Mouse (Mus musculus) left cerebral cortex, adult 8-10 months (tissue): Measurements from ENCODE around the gene Ptk6. TPM values are rescaled to one million over a fixed set of nuclear protein-coding genes. Genes with fewer than 3 reads are reported as not detected.
"Not testable (repeated sequence)": the region's sequence is repeated elsewhere in the genome, so short reads cannot be mapped to it uniquely, and the experiment has no call there.

ENCODE experiments used
- DNase-seq, 2 experiments: peaks; one replicate each; pipeline ENCODE4 v3.0.0; 2022; ENCODE audit warnings: low spot score in 2 of 2
- total RNA-seq, 4 experiments: library from RNA; stranded (reverse); gene quantifications; 2 replicates each; pipeline ENCODE4 v1.2.4; 2022

The Ptk6 gene
- total RNA-seq, 4 experiments from 2014 or later = not detected

DNA sequence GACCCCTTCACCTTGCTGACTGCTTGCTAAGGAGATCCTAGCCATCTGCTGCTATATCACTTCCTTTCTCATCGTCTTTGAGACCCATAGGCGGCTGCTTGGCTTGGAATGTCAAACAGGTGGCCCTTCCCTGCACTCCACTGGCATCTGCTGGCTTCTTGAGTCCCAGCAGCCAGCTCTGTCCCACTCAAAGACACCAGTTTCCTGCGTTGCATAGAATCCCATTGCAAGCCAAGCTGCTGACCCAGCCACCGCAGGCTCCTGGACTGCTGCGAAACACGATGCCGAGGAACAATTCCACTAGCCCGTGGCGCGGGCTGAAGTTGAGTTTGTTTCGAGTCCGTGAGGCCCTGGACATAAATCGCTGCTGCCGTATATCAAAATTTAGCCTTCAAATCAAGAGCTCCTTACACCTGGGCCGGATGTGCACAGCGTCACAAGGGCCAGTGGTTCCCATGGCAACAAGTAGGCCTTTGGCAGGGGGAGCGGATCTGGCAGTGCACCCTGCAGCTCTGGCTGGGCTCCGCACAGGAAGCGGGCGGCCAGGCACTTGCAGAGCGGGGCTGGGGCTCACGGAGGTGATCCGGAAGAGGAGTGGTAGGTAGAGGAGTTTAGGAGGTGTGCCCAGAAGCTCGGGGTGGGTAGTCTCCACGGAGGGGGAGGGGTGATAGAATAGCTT is 17.1 kb upstream of the Ptk6 start, which contains the start of gene Fndc11:
TSS of gene Fndc11 (plus strand) at position 476 of the 679 bp plus-strand sequence.
- peak; percentile 13 to 39 for DNase-seq

DNA sequence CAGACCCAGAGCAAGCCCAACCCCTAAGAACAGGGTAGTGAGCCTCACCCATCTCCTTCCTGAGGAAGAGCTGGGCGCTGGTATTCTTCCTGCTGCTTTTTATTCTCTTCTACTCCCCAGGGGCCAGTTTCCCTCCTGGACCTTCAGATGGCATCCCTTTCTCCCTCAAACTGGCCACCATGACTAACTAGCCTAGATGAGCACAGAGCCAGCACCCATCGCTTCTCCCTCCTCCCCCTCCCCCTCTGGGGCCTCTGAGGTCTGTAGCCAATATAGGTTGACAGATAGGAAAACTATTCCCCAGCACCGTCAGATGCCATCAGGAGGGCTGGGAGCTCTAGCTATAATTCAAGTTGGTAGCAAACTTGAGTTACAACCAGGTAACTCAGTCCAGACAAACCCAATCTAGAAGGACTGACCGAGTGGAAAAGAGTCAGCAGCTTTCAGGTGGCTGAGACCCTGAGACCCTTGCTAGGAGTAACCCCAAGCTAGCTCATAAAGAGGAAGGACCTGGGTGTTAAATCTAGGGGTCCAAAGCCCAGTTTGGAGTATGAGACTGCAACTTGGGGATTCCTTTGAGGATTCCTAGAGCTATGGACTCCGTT is 16.4 kb upstream of the Ptk6 start:
- no peak for DNase-seq

DNA sequence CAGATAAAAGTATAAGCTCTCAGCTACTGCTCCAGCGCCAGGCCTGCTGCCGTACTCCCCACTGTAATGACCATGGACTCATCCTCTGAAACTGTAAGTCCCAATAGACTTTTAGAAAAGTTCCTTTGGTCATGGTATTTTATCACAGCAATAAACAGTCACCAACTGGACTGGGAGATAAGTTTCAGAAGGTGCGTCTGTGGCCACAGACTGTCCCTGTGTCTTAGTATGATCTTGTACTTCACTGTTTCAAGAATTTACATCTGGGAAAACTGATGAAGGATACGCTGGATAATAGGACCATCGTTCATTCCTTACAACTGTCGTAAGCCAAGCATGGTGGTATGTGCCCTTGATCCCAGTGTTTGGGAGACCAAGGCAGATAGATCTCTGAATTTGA is 13.4 kb upstream of the Ptk6 start:
- no peak for DNase-seq

DNA sequence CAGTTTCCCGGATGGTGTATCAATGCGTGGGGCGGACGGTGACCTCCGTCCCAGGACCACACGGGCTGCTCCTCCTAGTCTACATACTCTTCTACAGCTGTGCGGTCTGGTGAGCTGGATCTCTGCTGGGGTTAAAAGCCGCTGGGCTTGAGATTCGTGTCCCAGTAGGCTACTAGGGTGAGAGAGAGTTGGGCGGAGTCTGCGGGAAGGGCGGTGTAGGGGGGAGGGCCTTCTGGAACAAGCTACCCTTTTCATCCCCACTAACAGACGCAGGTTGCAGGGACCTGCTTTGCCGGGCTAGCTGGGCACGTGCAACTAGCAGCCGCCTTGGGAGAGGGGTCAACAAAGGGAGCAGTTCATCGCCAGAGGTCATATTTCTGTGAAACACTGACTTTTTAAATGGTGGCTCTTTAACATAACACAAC is 10.4 kb upstream of the Ptk6 start, which contains the start of gene Srms:
TSS of gene Srms (minus strand) at position 165 of the 425 bp plus-strand sequence.
- no peak for DNase-seq

DNA sequence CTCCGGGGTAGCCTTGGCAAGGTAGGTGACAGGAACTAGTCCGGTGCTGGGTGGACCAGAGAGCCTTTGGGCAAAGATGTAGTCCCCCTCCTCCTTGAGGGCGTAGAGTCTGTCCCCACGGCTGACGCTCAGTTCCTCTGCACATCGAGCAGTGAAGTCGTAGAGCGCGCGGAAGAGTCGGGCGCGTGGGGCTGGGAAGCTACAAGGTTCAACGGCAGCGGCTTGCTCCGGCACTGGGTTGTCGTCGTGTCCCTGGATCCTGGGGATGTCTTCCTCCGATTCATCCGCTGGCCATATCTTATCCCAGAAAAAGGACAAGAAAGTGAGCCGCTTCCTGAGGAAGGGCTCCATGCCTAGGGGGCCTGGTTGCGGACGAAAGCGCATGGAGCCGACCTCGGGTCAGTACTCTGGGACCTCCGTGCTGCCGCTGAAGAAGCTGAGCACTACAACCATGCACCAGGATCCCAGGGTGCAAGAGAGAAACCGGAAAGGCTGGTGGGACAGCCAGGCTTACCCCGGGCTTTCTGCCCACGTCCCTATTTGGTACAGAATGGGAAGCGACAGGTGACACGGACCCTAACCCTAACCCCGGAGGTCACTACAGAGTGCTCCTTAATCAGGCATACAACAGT is 9.9 kb upstream of the Ptk6 start:
- DNase-seq = no peak

DNA sequence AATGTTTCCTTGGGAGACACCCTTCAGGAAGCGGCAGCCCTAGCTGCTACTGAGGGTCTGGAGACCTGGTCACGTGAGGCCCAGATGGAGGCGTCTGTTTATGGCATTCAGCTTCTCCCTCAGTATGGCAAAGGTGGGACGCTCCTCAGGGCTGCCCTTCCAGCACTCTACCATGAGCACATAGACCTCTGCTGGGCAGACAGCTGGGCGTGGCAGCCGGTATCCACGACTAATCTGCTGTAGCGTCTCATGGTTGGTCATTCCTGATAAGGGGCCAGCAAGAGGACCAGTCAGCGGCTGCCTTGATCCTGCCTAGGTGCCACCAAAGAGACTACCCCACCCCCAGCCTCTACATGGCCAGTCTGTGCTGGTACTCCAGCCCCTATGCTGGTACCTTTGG is 3.5 kb upstream of the Ptk6 start:
- no peak for DNase-seq

DNA sequence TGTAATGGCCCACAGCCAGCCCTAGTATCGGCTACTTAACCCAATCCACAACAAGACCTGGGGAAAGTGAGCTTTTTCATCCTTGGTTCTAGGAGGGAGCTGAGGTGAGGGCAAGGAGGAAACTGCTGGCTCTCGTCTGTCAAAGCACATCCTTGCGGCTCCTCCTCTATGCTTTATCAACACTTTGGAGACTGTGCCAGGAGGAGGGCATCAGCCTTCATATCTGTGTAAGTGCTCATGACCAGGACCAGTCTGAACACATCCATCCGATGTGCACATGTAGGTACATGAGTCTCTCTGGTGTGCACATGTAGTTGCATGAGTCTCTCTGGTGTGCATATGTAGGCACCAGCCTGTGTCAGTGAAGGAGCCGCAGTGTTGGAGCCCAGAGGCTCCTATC is 3.1 kb upstream of the Ptk6 start:
- no peak for DNase-seq

DNA sequence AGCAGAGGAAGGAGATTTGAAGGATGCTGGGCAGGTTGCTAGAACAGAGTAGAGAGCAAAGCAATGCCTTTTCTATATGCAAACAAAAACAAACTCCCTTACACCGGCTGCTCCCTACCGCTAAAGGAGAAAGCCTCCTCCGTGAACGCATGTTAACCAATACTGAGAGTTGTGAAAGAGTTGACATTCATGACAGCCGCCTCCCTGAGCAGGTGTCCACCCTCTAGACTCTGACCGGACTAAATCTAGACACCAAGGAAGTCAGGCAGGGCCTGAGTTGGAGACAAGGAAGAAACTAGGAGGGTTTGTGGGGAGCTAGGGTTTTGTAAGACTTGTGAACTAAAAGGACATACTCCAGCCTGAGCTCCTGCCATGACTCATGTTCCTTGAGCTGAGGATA is 297 bp upstream of the Ptk6 start:
- DNase-seq = no peak

DNA sequence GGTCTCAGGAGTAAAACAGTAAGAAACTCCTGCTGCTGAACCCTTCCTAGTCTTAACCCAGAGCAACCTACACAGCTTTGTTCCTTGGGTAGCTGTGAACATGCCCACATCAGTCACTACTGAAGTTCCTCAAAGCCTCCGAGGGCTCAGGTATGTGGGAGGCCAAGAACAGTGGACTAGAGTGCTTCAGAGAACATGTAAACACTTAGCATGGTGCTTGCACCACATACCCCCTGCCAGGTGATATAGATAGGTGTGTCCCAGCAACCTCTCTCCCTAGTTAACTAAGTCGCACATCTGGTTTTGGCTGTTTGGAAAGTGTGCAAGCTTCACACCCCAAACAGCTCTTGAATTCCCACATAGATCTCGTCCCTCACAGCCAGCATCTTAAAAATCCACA is 983 bp downstream of the Ptk6 start:
- no peak for DNase-seq

DNA sequence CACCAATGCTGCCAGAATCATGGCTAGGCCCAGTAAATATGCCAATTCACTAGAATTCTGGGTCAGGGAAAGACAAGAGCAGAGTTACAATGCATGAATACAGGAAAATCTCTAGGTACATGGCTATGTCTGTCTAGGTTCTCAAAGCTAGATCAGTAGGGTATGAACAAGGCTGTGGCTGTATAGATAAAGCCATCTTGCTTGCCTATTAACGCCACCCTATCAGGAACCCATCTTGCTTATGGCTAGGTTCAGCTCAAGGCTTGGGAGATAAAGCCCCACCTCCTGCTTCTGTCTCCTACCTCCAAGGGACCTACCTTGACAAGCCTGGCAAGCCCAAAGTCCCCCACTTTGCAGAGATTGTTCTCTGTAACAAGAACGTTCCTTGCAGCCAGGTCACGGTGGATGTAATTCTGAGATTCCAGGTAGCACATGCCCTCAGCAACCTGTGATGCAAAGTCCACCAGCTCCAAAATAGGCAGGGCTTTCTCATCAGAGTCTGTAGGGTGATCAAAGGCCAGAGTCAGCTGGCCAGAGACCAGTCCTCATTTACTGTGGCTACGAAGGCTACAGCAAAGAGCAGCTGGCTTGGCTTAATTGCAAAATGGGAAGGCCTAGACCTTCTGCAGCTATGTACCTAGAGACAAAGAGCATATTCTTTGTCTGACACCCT is 5.8 kb downstream of the Ptk6 start:
- DNase-seq = no peak

DNA sequence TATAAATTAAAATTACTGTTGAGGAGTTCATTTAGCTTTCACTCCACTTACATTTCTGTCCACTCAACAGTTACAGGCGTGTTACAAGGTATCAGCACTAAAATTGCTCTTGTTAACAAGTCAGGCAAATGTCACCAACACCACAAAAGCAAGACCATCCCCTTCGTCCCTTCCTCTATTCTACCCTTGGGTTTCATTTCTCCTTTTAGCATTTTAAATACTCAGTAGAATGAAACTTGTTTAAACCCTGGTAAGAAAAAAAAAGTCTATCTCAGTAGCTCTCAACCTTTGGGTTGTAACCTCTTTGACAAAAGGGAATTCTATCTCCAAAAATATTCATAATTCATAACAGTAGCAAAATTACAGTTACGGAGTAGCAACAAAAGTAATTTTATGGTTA is 9.5 kb downstream of the Ptk6 start:
- DNase-seq = no peak

DNA sequence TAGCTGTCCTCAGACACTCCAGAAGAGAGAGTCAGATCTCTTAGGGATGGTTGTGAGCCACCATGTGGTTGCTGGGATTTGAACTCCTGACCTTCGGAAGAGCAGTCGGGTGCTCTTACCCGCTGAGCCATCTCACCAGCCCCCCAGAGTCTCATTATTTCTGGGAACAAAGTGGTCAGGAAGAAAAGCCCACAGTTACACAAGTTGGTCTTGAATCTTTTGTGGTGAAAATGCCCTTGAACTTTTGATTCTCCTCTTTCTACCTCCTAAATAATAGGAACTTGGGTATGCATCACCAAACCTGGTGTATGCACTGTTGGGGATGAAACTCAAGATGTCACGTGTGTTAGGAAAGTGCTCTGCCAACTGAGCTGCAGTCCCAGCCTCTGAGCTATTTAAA is 10.7 kb downstream of the Ptk6 start:
- no peak for DNase-seq

DNA sequence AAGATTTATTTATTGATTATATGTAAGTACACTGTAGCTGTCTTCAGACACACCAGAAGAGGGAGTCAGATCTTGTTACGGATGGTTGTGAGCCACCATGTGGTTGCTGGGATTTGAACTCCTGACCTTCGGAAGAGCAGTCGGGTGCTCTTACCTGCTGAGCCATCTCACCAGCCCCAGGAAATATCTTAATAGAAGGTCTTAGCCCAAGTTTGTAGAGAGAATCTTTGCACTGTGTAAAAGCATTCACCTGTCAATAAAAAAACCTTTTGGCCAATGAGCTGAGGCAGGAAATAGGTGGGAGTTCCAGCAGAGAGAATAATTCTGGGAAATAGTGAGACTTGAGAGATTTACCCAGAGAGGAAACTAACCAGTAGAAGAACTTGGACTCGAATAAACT is 11.2 kb downstream of the Ptk6 start:
- not testable (repeated sequence) for DNase-seq

DNA sequence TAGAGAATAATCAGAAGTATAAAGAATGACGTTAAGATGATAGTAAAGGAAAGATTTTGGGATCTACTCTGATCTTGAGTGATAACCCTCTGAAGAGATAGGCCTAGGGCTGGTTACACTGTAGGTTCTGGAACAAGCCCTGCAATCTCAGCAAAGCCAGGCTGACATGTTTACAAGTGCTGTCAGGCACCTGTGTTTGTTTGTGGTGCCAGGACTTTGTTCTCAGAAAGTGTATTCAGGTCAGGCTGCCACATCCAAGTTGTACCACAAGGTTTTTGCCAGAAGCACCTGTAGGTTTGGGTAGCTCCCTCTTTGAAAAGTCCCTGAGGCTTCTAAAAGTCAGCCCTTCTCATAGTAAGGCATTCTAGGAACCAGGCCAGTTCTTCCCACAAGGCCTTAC is 13.3 kb downstream of the Ptk6 start:
- DNase-seq = no peak

DNA sequence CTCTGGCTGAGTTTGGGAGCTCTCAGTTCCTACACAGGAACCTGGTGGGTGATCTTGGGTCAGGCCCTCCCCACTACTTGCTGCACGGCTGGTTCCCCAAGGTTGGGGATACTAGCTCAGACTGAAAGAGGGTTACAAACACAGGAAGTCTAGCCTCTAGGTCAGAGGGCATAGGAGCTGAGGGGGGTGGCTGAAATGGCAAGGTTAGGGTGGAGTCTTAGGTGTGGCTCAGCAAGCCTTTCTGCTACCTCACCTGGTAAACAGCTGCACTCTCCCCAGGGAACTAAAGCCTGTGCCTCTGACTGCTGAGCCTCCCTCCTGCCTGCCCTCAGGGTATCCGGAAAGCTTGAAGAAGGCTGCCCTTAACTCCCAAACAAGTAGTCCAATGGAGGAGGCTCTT is 13.9 kb downstream of the Ptk6 start:
- no peak for DNase-seq

DNA sequence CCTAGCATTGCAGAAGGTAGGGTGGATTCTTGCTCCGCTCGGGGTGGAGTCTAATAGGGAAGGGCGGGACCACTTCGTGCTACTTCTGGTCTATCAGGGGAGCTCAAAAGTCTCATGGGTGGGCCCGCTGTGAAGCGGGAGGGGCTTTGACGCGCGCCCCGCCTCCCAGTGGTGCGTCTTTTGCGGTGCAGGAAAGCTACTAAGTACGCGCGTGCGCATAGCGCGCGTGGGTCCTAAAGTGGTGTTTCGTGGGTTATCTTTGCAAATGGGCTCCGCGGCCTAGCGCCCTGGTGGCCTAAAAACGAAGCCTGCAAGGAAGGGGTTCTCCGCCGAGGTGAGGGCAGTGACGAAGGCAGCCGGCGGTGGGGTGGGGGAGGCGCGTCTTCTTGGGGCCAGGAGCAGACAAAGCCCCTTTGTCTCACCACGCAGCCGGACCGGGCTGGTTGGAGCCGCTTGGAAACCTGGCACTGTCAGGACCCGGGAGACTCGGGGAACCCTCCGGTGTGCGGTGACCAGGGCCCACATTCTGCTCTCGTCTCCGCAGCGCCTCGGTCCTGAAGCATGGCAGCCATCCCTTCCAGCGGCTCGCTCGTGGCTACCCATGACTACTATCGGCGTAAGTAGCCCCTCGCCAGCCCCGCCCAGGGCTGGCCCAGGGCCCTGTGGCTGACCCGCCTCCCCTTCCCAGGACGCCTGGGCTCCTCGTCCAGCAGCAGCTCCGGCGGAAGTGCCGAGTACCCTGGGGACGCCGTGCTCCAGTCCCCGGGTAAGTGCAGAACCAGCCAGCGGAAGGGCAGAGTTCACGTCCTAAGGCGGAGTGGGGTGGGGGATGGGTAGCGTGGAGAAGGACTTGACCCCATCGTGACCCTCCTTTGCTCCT is 15.2 kb downstream of the Ptk6 start, which contains the start of gene Ppdpf:
TSS of gene Ppdpf (plus strand) at position 127 of the 880 bp plus-strand sequence.
- peak; percentile 84 to 94 for DNase-seq

DNA sequence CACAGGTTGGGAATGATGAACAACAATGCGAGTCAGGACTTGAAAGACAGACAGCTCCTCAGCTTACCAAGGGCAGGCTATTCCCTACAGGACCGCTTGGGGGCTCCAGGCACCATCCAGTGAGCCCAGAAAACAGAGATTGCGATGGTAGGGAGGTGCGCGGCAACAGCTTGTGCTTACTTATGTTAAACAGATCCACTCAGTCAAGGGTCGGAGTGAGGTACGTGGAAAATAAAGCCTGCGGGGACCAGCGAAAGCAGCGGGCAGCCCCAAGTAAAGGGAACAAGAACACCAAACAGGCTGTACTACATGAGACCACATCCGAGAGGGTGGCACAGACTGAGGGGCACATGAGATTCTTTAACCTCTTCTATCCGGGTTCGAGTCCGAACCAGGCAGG is 16.0 kb downstream of the Ptk6 start:
- DNase-seq = peak; percentile 74 to 79

DNA sequence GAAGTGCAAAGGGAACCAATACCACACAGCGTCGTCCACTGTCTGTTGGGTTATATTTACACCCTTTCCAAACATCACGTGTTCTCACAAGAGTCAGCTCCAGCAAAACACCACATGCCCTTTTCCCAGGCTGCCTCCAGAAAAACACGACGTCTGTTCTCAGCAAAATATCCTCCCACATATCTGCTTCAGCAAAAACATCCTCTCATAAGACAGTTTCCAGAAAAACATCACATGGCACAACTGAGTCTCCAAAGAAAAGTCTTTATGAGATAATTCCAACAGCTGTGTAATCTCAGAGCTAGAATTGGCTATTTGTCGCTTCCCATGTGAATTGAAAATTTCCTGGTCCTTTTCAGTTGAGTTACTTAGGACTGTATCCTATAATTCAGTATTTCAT is 21.7 kb downstream of the Ptk6 start:
- DNase-seq = no peak

DNA sequence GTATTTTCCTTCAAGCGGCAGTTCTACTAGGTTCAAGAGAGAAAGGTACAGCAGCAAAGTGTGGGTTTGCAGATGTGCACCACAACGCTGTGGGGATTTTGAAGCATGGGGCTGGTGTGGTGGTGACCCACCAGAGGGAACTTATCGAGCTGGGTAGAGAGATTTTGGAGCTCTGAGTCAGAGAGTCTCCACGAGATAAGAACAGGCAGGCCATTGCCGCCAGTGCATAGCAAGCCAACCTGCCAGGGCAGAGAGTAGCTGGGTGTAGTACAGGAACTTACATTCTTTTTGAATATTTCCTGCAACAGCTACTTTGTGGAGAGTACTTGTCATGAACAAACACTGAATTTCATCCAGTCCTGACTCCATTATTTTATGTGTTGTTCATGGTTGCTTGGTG is 24.1 kb downstream of the Ptk6 start:
- no peak for DNase-seq

DNA sequence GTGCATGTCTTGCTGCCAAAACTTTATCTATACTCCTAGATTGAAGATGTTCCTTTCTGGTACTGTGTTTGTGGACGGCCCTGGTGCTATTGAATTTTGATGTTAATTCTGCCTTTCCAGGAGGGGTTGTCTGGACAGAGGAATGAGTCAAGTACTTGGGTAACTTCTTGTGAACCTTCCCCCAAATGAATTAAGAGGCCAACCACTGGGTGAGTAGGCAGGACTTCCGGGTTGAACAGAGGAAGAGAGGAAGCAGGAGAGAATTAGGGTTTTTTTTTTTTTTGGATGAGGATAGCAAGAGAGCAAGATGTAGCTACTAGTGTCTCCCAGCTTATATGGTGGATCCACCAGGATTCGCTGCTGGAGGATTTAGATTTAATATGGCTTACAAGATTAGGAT is 24.6 kb downstream of the Ptk6 start:
- no peak for DNase-seq

DNA sequence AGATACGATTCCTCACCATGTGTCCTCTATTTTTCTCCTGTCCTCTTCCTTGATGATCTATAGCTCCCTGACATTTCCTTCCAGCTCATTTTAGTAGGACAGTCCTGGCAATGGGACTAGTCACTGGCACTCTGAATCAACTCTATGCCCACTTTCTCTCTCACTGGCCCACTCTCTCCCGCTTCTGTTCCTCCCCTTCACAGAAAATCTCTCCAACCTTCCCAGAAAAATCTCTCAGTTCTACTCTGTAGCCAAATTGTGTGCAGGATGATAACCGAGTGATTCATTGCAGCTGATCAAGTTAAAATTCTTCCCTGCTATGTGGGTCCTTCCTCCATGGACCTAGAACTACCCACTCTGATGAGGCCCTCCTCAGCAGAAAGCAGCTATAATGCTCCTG is 27.9 kb downstream of the Ptk6 start:
- DNase-seq = no peak
